Mouse (Mus musculus) lung, adult 2 months (tissue): ENCODE data around the gene Efcab2. TPM values are rescaled to one million over a fixed set of nuclear protein-coding genes. Genes with fewer than 3 reads are reported as not detected.
A peak's percentile ranks its signal among the peaks of the same experiment; 100 is the strongest.

ENCODE experiments used
- DNase-seq: peaks from one replicate; pipeline ENCODE4 v3.0.0; 2022
- H3K4me1 ChIP-seq: fragments of 200-500 bp; 2 replicates; pipeline ENCODE4 v1.6.1; 2011; ENCODE audit warnings: low read length; ENCODE audit not compliant: control insufficient read depth, insufficient read depth
- H3K4me3 ChIP-seq: fragments of 200-500 bp; replicated peaks from 2 replicates; pipeline ENCODE3; 2011; ENCODE audit warnings: low read depth, mild to moderate bottlenecking, control low read depth, low read length; ENCODE audit errors: extremely low read depth
- CTCF ChIP-seq: fragments of 200-500 bp; IDR thresholded peaks from 2 replicates; pipeline ENCODE4 v1.5.1; 2011; ENCODE audit warnings: mild to moderate bottlenecking, low read length, control low read depth; ENCODE audit not compliant: insufficient read depth
- POLR2A ChIP-seq: fragments of 200-500 bp; IDR thresholded peaks from 2 replicates; pipeline ENCODE4 v1.6.1; 2011; ENCODE audit warnings: low read depth, mild to moderate bottlenecking, control low read depth, low read length, borderline replicate concordance; ENCODE audit errors: extremely low read depth
- WGBS: fragments of 180-500 bp; shearing (Covaris S2); methylation state at CpG from one replicate; pipeline ENCODE4 v1.1.7; 2018; 5-methylcytosine and 5-hydroxymethylcytosine counted together
- polyA plus RNA-seq: library from polyadenylated mRNA; depleted of rRNA; stranded (reverse); fragments of >200 nt; gene quantifications from 2 replicates; pipeline ENCODE4 v1.2.3, GENCODE M21; 2012

Efcab2 gene
- polyA plus RNA-seq, 1 experiment = 0.82 TPM

DNA sequence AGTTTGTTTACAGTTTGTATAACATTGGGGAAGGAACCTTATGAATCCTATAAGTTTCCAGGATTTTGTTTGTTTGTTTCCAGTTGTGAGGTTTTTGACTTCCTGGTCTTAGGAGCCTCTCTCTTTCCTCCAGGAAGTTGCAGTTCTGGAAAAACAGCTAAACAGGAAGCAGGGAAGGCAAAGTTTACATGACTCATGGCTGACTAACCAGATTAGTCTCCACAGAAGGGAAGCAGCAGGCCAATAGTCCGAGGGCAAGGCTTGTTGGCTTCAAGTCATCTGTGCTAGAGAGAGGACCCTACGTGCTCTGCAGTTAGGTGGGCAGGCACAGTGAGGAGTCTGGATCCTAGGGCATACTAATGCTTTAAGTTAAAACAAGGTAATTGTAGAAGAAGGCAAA lies 86.6 kb downstream of the Efcab2 start:
- H3K4me3 ChIP-seq = no peak overlapping the region
- H3K4me1 ChIP-seq = no peaks in the 10 kb centered on the region
- 29% methylated on average over 2 of the region's 2 CpGs for WGBS
- TF ChIP-seq CTCF (no peak), POLR2A (no peak)
- DNase-seq = no peak

GRCm38 (mm10) chr1:178496186-178496585 lies 90.3 kb downstream of the Efcab2 start:
- no peak for DNase-seq
- TF ChIP-seq POLR2A (no peak), CTCF (no peak)
- no peak overlapping the region for H3K4me3 ChIP-seq
- WGBS = 83% methylated on average over 2 of the region's 2 CpGs
- no peaks in the 10 kb centered on the region for H3K4me1 ChIP-seq

- DNase-seq = peak; percentile 17
- no peak overlapping the region for H3K4me3 ChIP-seq
- H3K4me1 ChIP-seq = no peaks in the 10 kb centered on the region
- TF ChIP-seq POLR2A (no peak), CTCF (peak; percentile 58)
- 42% methylated on average over 1 of the region's 1 CpGs for WGBS
Observed at GRCm38 (mm10) chr1:178496841-178497240, 91.0 kb downstream of the Efcab2 start.

- DNase-seq = no peak
- TF ChIP-seq POLR2A = no peak
- no peak for TF ChIP-seq CTCF
- H3K4me3 ChIP-seq = no peak overlapping the region
- H3K4me1 ChIP-seq = no peaks in the 10 kb centered on the region
- 68% methylated on average over 8 of the region's 8 CpGs for WGBS
Observed at GRCm38 (mm10) chr1:178506938-178507337, 101.1 kb downstream of the Efcab2 start.

DNA sequence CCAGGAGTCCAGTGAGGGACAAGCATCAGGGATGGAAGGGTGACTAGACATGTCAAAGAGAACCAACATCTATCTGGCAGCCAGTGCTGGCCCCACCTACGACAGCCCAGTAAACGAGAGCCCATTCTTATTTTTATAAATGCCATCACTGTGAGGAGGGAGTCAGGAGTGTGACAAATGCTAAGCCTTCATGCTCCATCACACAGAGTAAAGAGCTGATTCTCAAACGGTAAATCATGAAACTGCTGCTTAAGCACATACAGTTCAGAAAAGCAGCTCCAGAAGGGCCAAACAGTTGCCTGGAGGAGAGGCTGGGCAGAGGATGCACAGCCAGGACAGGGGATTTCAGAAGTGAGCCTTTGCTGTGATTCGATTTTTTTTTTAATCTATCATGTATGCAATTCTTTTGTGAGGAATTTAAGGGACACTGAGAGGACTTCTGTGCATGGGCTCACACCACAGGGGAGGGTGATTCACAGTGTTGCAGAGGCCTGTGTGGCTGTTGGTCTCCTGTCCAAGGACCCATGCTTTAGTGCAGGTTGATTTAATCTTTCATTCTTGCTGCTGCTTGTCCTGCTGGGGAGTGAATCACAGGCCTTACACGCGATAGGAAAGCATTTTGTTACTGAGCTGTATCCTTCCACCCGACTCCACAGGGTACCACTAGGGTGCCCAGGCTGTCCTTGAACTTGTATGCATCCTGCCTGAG lies 106.6 kb downstream of the Efcab2 start:
- no peak for DNase-seq
- no peak overlapping the region for H3K4me3 ChIP-seq
- no peak for TF ChIP-seq POLR2A
- no peak for TF ChIP-seq CTCF
- 65% methylated on average over 7 of the region's 7 CpGs for WGBS
- no peaks in the 10 kb centered on the region for H3K4me1 ChIP-seq

DNA sequence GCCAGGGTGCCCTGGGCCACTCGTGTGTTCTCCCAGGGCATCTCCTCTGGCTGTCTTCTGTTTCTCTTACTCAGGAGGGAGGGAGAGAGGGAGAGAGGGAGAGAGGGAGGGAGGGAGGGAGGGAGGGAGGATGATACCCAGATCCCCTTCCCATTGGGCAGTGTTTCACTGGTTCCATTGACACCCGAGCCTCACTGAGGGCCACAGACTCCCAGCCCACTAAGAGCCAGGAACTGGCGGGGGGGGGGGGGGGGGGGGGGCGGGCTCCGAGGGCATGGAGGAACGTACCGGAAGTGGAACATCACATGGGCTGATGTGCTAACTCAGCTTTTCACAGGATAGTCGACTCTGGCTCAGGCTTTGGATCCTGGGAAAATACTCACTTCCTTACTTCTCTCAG lies 108.1 kb downstream of the Efcab2 start:
- no peaks in the 10 kb centered on the region for H3K4me1 ChIP-seq
- WGBS = 18% methylated on average over 5 of the region's 8 CpGs
- no peak for DNase-seq

DNA sequence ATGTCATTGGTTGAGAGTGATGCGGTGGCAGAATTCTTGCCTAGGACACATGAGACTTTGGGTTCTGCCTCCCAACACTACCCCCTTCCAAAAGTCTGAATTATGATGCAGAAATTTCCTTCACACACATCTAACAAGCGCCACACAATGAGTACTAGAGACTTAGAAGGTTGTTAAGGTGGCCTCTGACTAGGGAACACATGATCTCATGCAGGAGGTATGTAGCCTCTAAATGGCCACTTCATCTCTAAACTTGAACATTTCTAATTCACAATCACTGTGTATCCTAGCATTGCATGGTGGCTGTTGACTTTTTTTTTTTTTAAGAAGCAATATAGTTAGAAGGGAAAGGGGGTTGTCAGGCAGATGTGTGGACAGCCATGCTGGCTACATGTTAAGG lies 110.0 kb downstream of the Efcab2 start:
- no peak overlapping the region for H3K4me3 ChIP-seq
- no peak for DNase-seq
- TF ChIP-seq CTCF (no peak), POLR2A (no peak)
- 70% methylated on average over 2 of the region's 2 CpGs for WGBS
- no peaks in the 10 kb centered on the region for H3K4me1 ChIP-seq

More for the DNA sequence above, 108.1 kb downstream of the Efcab2 start:
- no peak overlapping the region for H3K4me3 ChIP-seq
- no peak for TF ChIP-seq CTCF
- TF ChIP-seq POLR2A = no peak

DNA sequence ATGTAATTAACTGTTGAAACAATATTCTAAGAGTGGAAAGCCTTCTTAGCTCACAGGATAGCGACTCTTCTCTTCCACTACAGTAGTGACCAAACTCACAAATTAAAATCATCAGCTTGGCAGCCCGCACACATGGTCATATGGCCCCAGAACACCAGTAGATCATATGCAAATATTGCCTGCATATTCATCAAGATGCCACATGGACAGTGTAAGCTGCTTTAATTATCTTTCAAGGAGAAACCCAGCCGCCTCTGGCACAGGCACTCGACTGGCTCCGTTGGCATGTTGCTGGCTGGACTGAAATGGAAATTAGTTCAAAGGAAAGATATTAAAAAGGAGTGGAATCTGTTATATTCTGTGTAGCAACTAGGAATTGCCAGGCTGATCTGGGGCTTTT lies 116.5 kb downstream of the Efcab2 start:
- H3K4me1 ChIP-seq = no peaks in the 10 kb centered on the region
- no peak for TF ChIP-seq POLR2A
- no peak for TF ChIP-seq CTCF
- WGBS = 82% methylated on average over 5 of the region's 5 CpGs
- no peak for DNase-seq
- H3K4me3 ChIP-seq = no peak overlapping the region

DNA sequence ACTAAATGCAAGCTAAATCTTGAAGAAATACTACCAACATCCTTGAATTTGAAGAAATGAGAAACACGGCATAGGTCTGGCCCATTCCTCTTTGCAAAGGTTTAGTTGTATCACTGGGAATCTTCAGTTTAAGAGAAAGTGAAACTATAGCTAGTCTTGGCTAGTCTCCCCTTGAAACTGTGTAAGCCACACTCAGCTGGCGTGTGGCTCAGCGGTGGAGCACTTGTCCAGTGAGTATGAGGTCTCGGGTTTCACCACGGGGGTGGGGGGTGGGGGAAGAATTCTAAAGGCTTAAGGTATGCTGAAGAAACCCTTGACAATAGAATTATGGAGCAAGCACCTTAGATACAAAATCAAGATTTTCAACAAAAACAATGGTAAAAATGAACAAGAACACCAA lies 117.3 kb downstream of the Efcab2 start:
- TF ChIP-seq POLR2A (no peak), CTCF (no peak)
- 36% methylated on average over 5 of the region's 5 CpGs for WGBS
- Histone ChIP-seq H3K4me3 (no peak overlapping the region), H3K4me1 (peaks cover 5% of the 10 kb centered on the region; the same call in 1 of the 2 replicates)
- no peak for DNase-seq

- peak; percentile 48 for DNase-seq
- TF ChIP-seq CTCF (peak; percentile 63), POLR2A (no peak)
- Histone ChIP-seq H3K4me1 (peaks cover 9% of the 10 kb centered on the region; the same call in 1 of the 2 replicates), H3K4me3 (peak overlapping the region; percentile 19)
- WGBS = under 1% methylated on average over 21 of the region's 21 CpGs
Observed at GRCm38 (mm10) chr1:178527185-178527546, 121.3 kb downstream of the Efcab2 start.
